Mouse (Mus musculus) intestine, postnatal 0 days (tissue): Measurements from ENCODE around the gene Olfr524. TPM values are rescaled to one million over a fixed set of nuclear protein-coding genes. Genes with fewer than 3 reads are reported as not detected.
A peak's percentile ranks its signal among the peaks of the same experiment; 100 is the strongest.

Experiments
- ATAC-seq: fragments of 200-750 bp; cut with Nextera tagmentation; 2 replicates; pipeline ENCODE4 v1.8.0; 2017; ENCODE audit warnings: mild to moderate bottlenecking, moderate TSS enrichment, moderate library complexity
- H3K27ac ChIP-seq: fragments of 300-500 bp; sonication (generic); 2 replicates; pipeline ENCODE4 v1.5.1; 2014; ENCODE audit warnings: mild to moderate bottlenecking, low read depth, low read length, moderate library complexity
- H3K27me3 ChIP-seq: fragments of 300-500 bp; sonication (generic); replicated peaks from 2 replicates; pipeline ENCODE4 v1.6.1; 2014; ENCODE audit warnings: low read length, mixed read lengths; ENCODE audit not compliant: control insufficient read depth, insufficient read depth
- H3K36me3 ChIP-seq: fragments of 300-500 bp; sonication (generic); 2 replicates; pipeline ENCODE4 v1.6.1; 2014; ENCODE audit warnings: mild to moderate bottlenecking, moderate library complexity; ENCODE audit not compliant: control insufficient read depth, insufficient read depth
- H3K4me1 ChIP-seq: fragments of 300-500 bp; sonication (generic); replicated peaks from 2 replicates; pipeline ENCODE4 v1.6.1; 2014; ENCODE audit warnings: antibody characterized with exemption, low read length, mixed read lengths; ENCODE audit not compliant: control insufficient read depth, insufficient read depth
- H3K4me2 ChIP-seq: fragments of 300-500 bp; sonication (generic); replicated peaks from 2 replicates; pipeline ENCODE4 v1.6.1; 2014; ENCODE audit warnings: low read depth, mild to moderate bottlenecking, moderate library complexity
- H3K4me3 ChIP-seq: fragments of 300-500 bp; sonication (generic); 2 replicates; pipeline ENCODE4 v1.5.1; 2014; ENCODE audit warnings: low read depth, low read length
- H3K9ac ChIP-seq: fragments of 300-500 bp; sonication (generic); 2 replicates; pipeline ENCODE4 v1.6.1; 2014; ENCODE audit warnings: mild to moderate bottlenecking, low read depth, low read length
- H3K9me3 ChIP-seq: fragments of 300-500 bp; sonication (generic); 2 replicates; pipeline ENCODE4 v1.6.1; 2016; ENCODE audit warnings: mixed run types; ENCODE audit not compliant: control insufficient read depth
- CTCF ChIP-seq: sonication (generic); IDR thresholded peaks from 2 replicates; pipeline ENCODE4 v1.5.1; 2016; ENCODE audit warnings: low read depth, mild to moderate bottlenecking, control low read depth, antibody characterized with exemption, moderate library complexity
- WGBS: fragments of 180-500 bp; shearing (Covaris S2); extraction: QIAGEN DNeasy Blood & Tissue Kit; methylation state at CpG from one replicate; pipeline ENCODE4 v1.1.7; 2014; 5-methylcytosine and 5-hydroxymethylcytosine counted together
- polyA plus RNA-seq: library from polyadenylated mRNA; unstranded; fragments of >200 nt; fragmentation: Nextera tagmentation; extraction: Ambion mirVana; gene quantifications from 2 replicates; pipeline ENCODE4 v1.2.1, GENCODE M21; 2015

The Olfr524 gene
- polyA plus RNA-seq, 1 experiment from 2014 or later: not detected

GRCm38 (mm10) chr7:140154218-140154927 lies 51.4 kb downstream of the Olfr524 start, which contains the start of gene Sprn:
Sprn (minus strand) TSS chr7:140154877.
- no peak for ATAC-seq
- TF ChIP-seq CTCF: no peak
- no peaks in the 10 kb centered on the region for H3K9me3 ChIP-seq
- peak within 1 kb of the TSS; percentile 20 for H3K4me3 ChIP-seq
- H3K36me3 ChIP-seq: no peaks in the 10 kb centered on the region
- WGBS: 4% methylated on average over 28 of the region's 28 CpGs
- peaks cover 18% of the 10 kb centered on the region for H3K27me3 ChIP-seq
- H3K9ac ChIP-seq: no peak within 1 kb of the TSS
- no peak within 1 kb of the TSS for H3K27ac ChIP-seq
- peak within 1 kb of the TSS; percentile 30 for H3K4me2 ChIP-seq
- H3K4me1 ChIP-seq: no peaks in the 10 kb centered on the region

- no peak overlapping the region for H3K9ac ChIP-seq
- peaks cover 18% of the 10 kb centered on the region for H3K27me3 ChIP-seq
- 34% methylated on average over 4 of the region's 4 CpGs for WGBS
- TF ChIP-seq CTCF: no peak
- H3K4me3 ChIP-seq: no peak overlapping the region
- H3K4me1 ChIP-seq: no peaks in the 10 kb centered on the region
- no peak overlapping the region for H3K4me2 ChIP-seq
- H3K27ac ChIP-seq: no peak overlapping the region
- no peaks in the 10 kb centered on the region for H3K36me3 ChIP-seq
- ATAC-seq: no peak
- no peaks in the 10 kb centered on the region for H3K9me3 ChIP-seq
These were observed 51.9 kb downstream of the Olfr524 start for GRCm38 (mm10) chr7:140153829-140154217.

GRCm38 (mm10) chr7:140153383-140153782 lies 52.4 kb downstream of the Olfr524 start:
- TF ChIP-seq CTCF: no peak

More at GRCm38 (mm10) chr7:140153383-140153782, 52.4 kb downstream of the Olfr524 start:
- WGBS: 5% methylated on average over 28 of the region's 28 CpGs
- Histone ChIP-seq H3K9me3 (no peaks in the 10 kb centered on the region), H3K4me1 (no peaks in the 10 kb centered on the region), H3K4me3 (no peak overlapping the region), H3K27ac (no peak overlapping the region), H3K27me3 (peaks cover 18% of the 10 kb centered on the region), H3K36me3 (no peaks in the 10 kb centered on the region), H3K9ac (no peak overlapping the region), H3K4me2 (no peak overlapping the region)
- ATAC-seq: no peak

Other genes with a start within 250 kb of the Olfr524 start
- 0.16 TPM in 1 of 2 replicates, not detected in the other for gene 6430531B16Rik, start 227.2 kb downstream of the Olfr524 start, polyA plus RNA-seq
- 0.29 and 0.52 TPM in 2 replicates for gene Adam8, start 213.4 kb downstream of the Olfr524 start, polyA plus RNA-seq
- 16.0 and 17.6 TPM in 2 replicates for gene Zfp511, start 169.6 kb downstream of the Olfr524 start, polyA plus RNA-seq
- 12.3 and 13.0 TPM in 2 replicates for gene Tubgcp2, start 169.3 kb downstream of the Olfr524 start, polyA plus RNA-seq
- gene Msx3, start 156.9 kb downstream of the Olfr524 start, polyA plus RNA-seq: not detected in 2 replicates
- gene Caly, start 123.4 kb downstream of the Olfr524 start, polyA plus RNA-seq: 3.7 and 3.9 TPM in 2 replicates
- gene Prap1, start 112.6 kb downstream of the Olfr524 start, polyA plus RNA-seq: 4,234 and 4,267 TPM in 2 replicates
- 138 and 139 TPM in 2 replicates for gene Fuom, start 103.5 kb downstream of the Olfr524 start, polyA plus RNA-seq
- 25.8 and 28.5 TPM in 2 replicates for gene Paox, start 90.2 kb downstream of the Olfr524 start, polyA plus RNA-seq
- gene Echs1, start 89.5 kb downstream of the Olfr524 start, polyA plus RNA-seq: 153 and 161 TPM in 2 replicates
- 15.7 and 17.1 TPM in 2 replicates for gene Mtg1, start 68.4 kb downstream of the Olfr524 start, polyA plus RNA-seq
- 0.92 and 0.99 TPM in 2 replicates for gene Sprn, start 51.1 kb downstream of the Olfr524 start, polyA plus RNA-seq
- gene Olfr522, start 41.2 kb downstream of the Olfr524 start, polyA plus RNA-seq: not detected in 2 replicates
- gene Olfr523, start 32.7 kb downstream of the Olfr524 start, polyA plus RNA-seq: not detected in 2 replicates
- 0.16 and 0.22 TPM in 2 replicates for gene Cd163l1, start 12.3 kb upstream of the Olfr524 start, polyA plus RNA-seq
- not detected in 2 replicates for gene 5830411N06Rik, start 41.3 kb upstream of the Olfr524 start, polyA plus RNA-seq
- gene Olfr525, start 114.9 kb upstream of the Olfr524 start, polyA plus RNA-seq: not detected in 2 replicates
- gene Olfr527, start 128.1 kb upstream of the Olfr524 start, polyA plus RNA-seq: not detected in 2 replicates
- gene Olfr60, start 155.7 kb upstream of the Olfr524 start, polyA plus RNA-seq: not detected in 2 replicates
- not detected in 2 replicates for gene Olfr530, start 170.4 kb upstream of the Olfr524 start, polyA plus RNA-seq
- gene Olfr531, start 197.0 kb upstream of the Olfr524 start, polyA plus RNA-seq: not detected in 2 replicates
- gene Olfr532, start 215.7 kb upstream of the Olfr524 start, polyA plus RNA-seq: not detected in 2 replicates